Mouse (Mus musculus): ENCODE results near the gene Zdhhc14. TPM values are rescaled to one million over a fixed set of nuclear protein-coding genes. Genes with fewer than 3 reads are reported as not detected.

The Zdhhc14 gene
- polyA plus RNA-seq, 2 experiments, result 2.6 to 5.8 TPM

GRCm38 (mm10) chr17:5660317-5661080, 168.1 kb downstream of the Zdhhc14 start:
- Histone ChIP-seq H3K4me1 (replicated peaks; ENCODE audit: control insufficient read depth in 2 of 2, insufficient read depth in 2 of 2, low read length in 1 of 2) (no peaks in the 10 kb centered on the region), H3K9me3 (ENCODE audit: control insufficient read depth, low read length) (no peaks in the 10 kb centered on the region), H3K9ac (replicated peaks) (no peak overlapping the region), H3K27me3 (ENCODE audit: control insufficient read depth, insufficient read depth, low read length) (no peaks in the 10 kb centered on the region), H3K27ac (no peak overlapping the region), H3K4me3 (ENCODE audit: insufficient read depth in 1 of 2, low read depth in 2 of 2, low read length in 2 of 2) (no peak overlapping the region), H3K36me3 (replicated peaks; ENCODE audit: control insufficient read depth, insufficient read depth, low read depth) (no peaks in the 10 kb centered on the region), H3K4me2 (ENCODE audit: low read depth) (no peak overlapping the region)
- no peak for TF ChIP-seq EP300 (IDR thresholded peaks at IDR 0.05; ENCODE audit: low read depth)
- no peak for TF ChIP-seq CTCF (IDR thresholded peaks at IDR 0.05; ENCODE audit: low read depth)
- ATAC-seq (ENCODE audit: insufficient read depth) (no peak), DNase-seq (ENCODE audit: low read depth in 3 of 3, low spot score in 3 of 3) (no peak)
- WGBS (ENCODE audit: insufficient replicate concordance), result 69% methylated on average over 8 of the region's 8 CpGs

DNA sequence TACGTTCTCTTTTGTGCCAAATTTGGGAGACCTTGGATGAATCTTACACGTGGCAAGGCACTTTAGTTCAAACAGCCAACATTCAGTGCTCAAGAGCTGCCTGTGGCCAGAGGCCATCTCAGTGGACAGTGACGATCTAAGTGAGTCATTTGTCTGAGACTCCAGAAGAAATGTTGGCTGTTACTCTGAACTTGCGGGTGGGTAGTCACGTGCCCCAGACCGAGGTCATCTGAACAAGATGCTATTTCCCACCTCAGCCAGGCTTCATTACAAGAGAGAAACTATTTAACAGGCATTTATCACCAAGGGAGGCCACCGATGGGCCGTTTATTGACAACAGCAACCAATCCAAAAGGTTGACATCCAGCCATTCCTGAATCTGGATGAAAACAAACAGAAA, 174.3 kb downstream of the Zdhhc14 start:
- no peak for DNase-seq (ENCODE audit: low read depth in 3 of 3, low spot score in 3 of 3)
- H3K9me3 ChIP-seq (ENCODE audit: control insufficient read depth, low read length), result no peaks in the 10 kb centered on the region
- H3K27ac ChIP-seq, result no peak overlapping the region
- no peak overlapping the region for H3K9ac ChIP-seq (replicated peaks)
- no peaks in the 10 kb centered on the region for H3K4me1 ChIP-seq (replicated peaks; ENCODE audit: control insufficient read depth in 2 of 2, insufficient read depth in 2 of 2, low read length in 1 of 2)
- H3K4me2 ChIP-seq (ENCODE audit: low read depth), result no peak overlapping the region
- TF ChIP-seq EP300 (IDR thresholded peaks at IDR 0.05; ENCODE audit: low read depth), result no peak
- TF ChIP-seq CTCF (IDR thresholded peaks at IDR 0.05; ENCODE audit: low read depth), result no peak
- ATAC-seq (ENCODE audit: insufficient read depth), result no peak
- 78% methylated on average over 8 of the region's 8 CpGs for WGBS (ENCODE audit: insufficient replicate concordance)
- no peaks in the 10 kb centered on the region for H3K36me3 ChIP-seq (replicated peaks; ENCODE audit: control insufficient read depth, insufficient read depth, low read depth)
- no peak overlapping the region for H3K4me3 ChIP-seq (ENCODE audit: insufficient read depth in 1 of 2, low read depth in 2 of 2, low read length in 2 of 2)
- H3K27me3 ChIP-seq (ENCODE audit: control insufficient read depth, insufficient read depth, low read length), result no peaks in the 10 kb centered on the region

GRCm38 (mm10) chr17:5668456-5668855, 176.1 kb downstream of the Zdhhc14 start:
- Histone ChIP-seq H3K27me3 (ENCODE audit: control insufficient read depth, insufficient read depth, low read length) (no peaks in the 10 kb centered on the region), H3K27ac (no peak overlapping the region), H3K36me3 (replicated peaks; ENCODE audit: control insufficient read depth, insufficient read depth, low read depth) (no peaks in the 10 kb centered on the region), H3K4me1 (replicated peaks; ENCODE audit: control insufficient read depth in 2 of 2, insufficient read depth in 2 of 2, low read length in 1 of 2) (no peaks in the 10 kb centered on the region), H3K4me3 (ENCODE audit: insufficient read depth in 1 of 2, low read depth in 2 of 2, low read length in 2 of 2) (no peak overlapping the region), H3K4me2 (ENCODE audit: low read depth) (no peak overlapping the region), H3K9me3 (ENCODE audit: control insufficient read depth, low read length) (no peaks in the 10 kb centered on the region), H3K9ac (replicated peaks) (no peak overlapping the region)
- ATAC-seq (ENCODE audit: insufficient read depth) (no peak), DNase-seq (ENCODE audit: low read depth in 3 of 3, low spot score in 3 of 3) (no peak)
- 40% methylated on average over 3 of the region's 3 CpGs for WGBS (ENCODE audit: insufficient replicate concordance)
- TF ChIP-seq EP300 (IDR thresholded peaks at IDR 0.05; ENCODE audit: low read depth), result no peak
- no peak for TF ChIP-seq CTCF (IDR thresholded peaks at IDR 0.05; ENCODE audit: low read depth)

GRCm38 (mm10) chr17:5668981-5669380, 176.6 kb downstream of the Zdhhc14 start:
- Histone ChIP-seq H3K4me1 (replicated peaks; ENCODE audit: control insufficient read depth in 2 of 2, insufficient read depth in 2 of 2, low read length in 1 of 2) (no peaks in the 10 kb centered on the region), H3K4me3 (ENCODE audit: insufficient read depth in 1 of 2, low read depth in 2 of 2, low read length in 2 of 2) (no peak overlapping the region), H3K9me3 (ENCODE audit: control insufficient read depth, low read length) (no peaks in the 10 kb centered on the region), H3K36me3 (replicated peaks; ENCODE audit: control insufficient read depth, insufficient read depth, low read depth) (no peaks in the 10 kb centered on the region), H3K27ac (no peak overlapping the region), H3K4me2 (ENCODE audit: low read depth) (no peak overlapping the region), H3K9ac (replicated peaks) (no peak overlapping the region), H3K27me3 (ENCODE audit: control insufficient read depth, insufficient read depth, low read length) (no peaks in the 10 kb centered on the region)
- ATAC-seq (ENCODE audit: insufficient read depth) (no peak), DNase-seq (ENCODE audit: low read depth in 3 of 3, low spot score in 3 of 3) (no peak)
- no peak for TF ChIP-seq EP300 (IDR thresholded peaks at IDR 0.05; ENCODE audit: low read depth)
- no peak for TF ChIP-seq CTCF (IDR thresholded peaks at IDR 0.05; ENCODE audit: low read depth)
- 77% methylated on average over 7 of the region's 7 CpGs for WGBS (ENCODE audit: insufficient replicate concordance)

DNA sequence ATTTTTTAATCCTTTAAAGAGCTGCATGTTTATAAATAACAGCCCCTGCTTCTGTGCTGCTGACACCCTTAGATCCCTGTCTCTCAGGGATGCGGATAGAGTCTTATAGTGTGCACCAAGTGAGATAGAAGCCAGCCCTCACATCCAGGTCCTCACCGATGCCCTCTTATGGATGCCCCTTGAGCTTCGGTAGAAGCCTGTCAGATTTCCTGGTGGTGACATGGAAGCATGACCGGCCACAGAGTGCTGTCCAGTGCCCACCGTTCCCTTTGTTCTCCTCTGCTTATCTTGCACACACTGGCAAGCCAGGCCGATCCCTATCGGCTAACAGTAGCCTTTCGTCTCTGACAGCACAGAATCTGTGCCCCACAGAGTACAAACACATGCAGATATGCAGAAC, 183.6 kb downstream of the Zdhhc14 start:
- WGBS (ENCODE audit: insufficient replicate concordance), result 62% methylated on average over 8 of the region's 8 CpGs
- no peak overlapping the region for H3K9ac ChIP-seq (replicated peaks)
- no peak for ATAC-seq (ENCODE audit: insufficient read depth)
- no peaks in the 10 kb centered on the region for H3K27me3 ChIP-seq (ENCODE audit: control insufficient read depth, insufficient read depth, low read length)
- H3K4me3 ChIP-seq (ENCODE audit: insufficient read depth in 1 of 2, low read depth in 2 of 2, low read length in 2 of 2), result no peak overlapping the region
- no peaks in the 10 kb centered on the region for H3K36me3 ChIP-seq (replicated peaks; ENCODE audit: control insufficient read depth, insufficient read depth, low read depth)
- H3K9me3 ChIP-seq (ENCODE audit: control insufficient read depth, low read length), result no peaks in the 10 kb centered on the region
- DNase-seq (ENCODE audit: low read depth in 3 of 3, low spot score in 3 of 3), result no peak
- H3K4me2 ChIP-seq (ENCODE audit: low read depth), result no peak overlapping the region
- H3K27ac ChIP-seq, result no peak overlapping the region
- TF ChIP-seq CTCF (IDR thresholded peaks at IDR 0.05; ENCODE audit: low read depth), result 0 out of 2 replicates have a peak, but pooled peaks have one; percentile 12
- TF ChIP-seq EP300 (IDR thresholded peaks at IDR 0.05; ENCODE audit: low read depth), result no peak
- peaks cover 0 to 4% of the 10 kb centered on the region in 2 experiments; a peak in 1 of 4 replicates for H3K4me1 ChIP-seq (replicated peaks; ENCODE audit: control insufficient read depth in 2 of 2, insufficient read depth in 2 of 2, low read length in 1 of 2)
